In the genomic region with DNA sequence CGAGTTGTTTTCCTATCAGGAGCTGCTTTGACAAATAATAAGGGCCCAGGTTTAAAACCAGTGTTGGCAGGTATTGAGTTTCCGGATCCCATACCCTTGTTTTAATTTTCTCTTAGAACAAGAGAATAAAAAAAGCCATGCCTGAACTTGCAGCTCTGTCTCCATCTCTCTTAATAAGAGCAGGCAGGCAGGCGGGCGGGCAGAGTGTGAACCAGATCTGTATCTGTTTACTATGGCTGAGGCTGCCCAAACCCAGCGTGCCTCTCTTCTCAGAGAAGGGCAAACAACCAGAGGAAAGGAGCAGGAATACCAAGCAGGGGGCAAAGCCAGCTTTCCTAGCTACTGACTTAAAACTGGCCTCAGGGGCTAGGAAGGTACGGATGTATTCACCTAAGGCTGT, we compare ENCODE assay signal across 16 mouse cellular contexts. TPM values are rescaled to one million over a fixed set of nuclear protein-coding genes. Genes with fewer than 3 reads are reported as not detected.
DNase-seq lines count a peak whose midpoint lies in the region; ATAC-seq and TF ChIP-seq lines count a peak whose summit lies in the region.
"Had no signal": no experiment of that assay in that cellular context is flagged by ENCODE, and none has a peak within 500 bp of the region (broad histone marks: within the 10 kb centered on the region; RNA-seq: fewer than 3 reads in every experiment).

No protein-coding gene starts in this region.

- no peak for TF ChIP-seq CTCF in lung, adult 2 months (IDR thresholded peaks at IDR 0.05; ENCODE audit: insufficient read depth, low read length)

- H3K4me1 ChIP-seq in hindbrain, embryonic 16.5 days (ENCODE audit: control insufficient read depth, insufficient read depth, low read depth, low read length): peaks cover 47% of the 10 kb centered on the region
- H3K4me1 ChIP-seq in hindbrain, embryonic 12.5 days: peaks cover 52% of the 10 kb centered on the region
- peaks cover 75% of the 10 kb centered on the region for H3K4me1 ChIP-seq in lung, embryonic 15.5 days
- peaks cover 31% of the 10 kb centered on the region for H3K4me1 ChIP-seq in lung, adult 2 months (ENCODE audit: control insufficient read depth, insufficient read depth, low read length)
- peaks cover 59% of the 10 kb centered on the region for H3K4me1 ChIP-seq in intestine, embryonic 15.5 days (replicated peaks)
- peaks cover 52% of the 10 kb centered on the region for H3K4me1 ChIP-seq in stomach, embryonic 15.5 days
- peaks cover 22% of the 10 kb centered on the region for H3K4me1 ChIP-seq in forebrain, embryonic 16.5 days (replicated peaks; ENCODE audit: control insufficient read depth, insufficient read depth, low read length)

- no peak for TF ChIP-seq POLR2A in lung, adult 2 months (IDR thresholded peaks at IDR 0.05; ENCODE audit: borderline replicate concordance, extremely low read depth, low read depth, low read length)

- H3K9ac ChIP-seq in hindbrain, embryonic 16.5 days (ENCODE audit: low read depth, low read length): no peak overlapping the region
- H3K9ac ChIP-seq in hindbrain, embryonic 12.5 days: no peak overlapping the region
- H3K9ac ChIP-seq in lung, embryonic 15.5 days: no peak overlapping the region
- H3K9ac ChIP-seq in intestine, embryonic 15.5 days: peak overlapping the region; percentile 28; the same call in 1 of the 2 replicates
- no peak overlapping the region for H3K9ac ChIP-seq in stomach, embryonic 15.5 days
- H3K9ac ChIP-seq in forebrain, embryonic 16.5 days (replicated peaks; ENCODE audit: low read depth, low read length): no peak overlapping the region
- H3K9ac ChIP-seq: forebrain, embryonic 12.5 days; neural tube, embryonic 12.5 days had no signal

- no peak overlapping the region for H3K4me3 ChIP-seq in hindbrain, embryonic 16.5 days (ENCODE audit: low read length)
- H3K4me3 ChIP-seq in hindbrain, embryonic 12.5 days: no peak overlapping the region
- no peak overlapping the region for H3K4me3 ChIP-seq in lung, embryonic 15.5 days
- H3K4me3 ChIP-seq in lung, adult 2 months (replicated peaks; ENCODE audit: extremely low read depth, low read depth, low read length): no peak overlapping the region
- peak overlapping the region; percentile 14 for H3K4me3 ChIP-seq in intestine, embryonic 15.5 days (replicated peaks)
- H3K4me3 ChIP-seq in stomach, embryonic 15.5 days (replicated peaks): no peak overlapping the region
- no peak overlapping the region for H3K4me3 ChIP-seq in forebrain, embryonic 16.5 days (replicated peaks; ENCODE audit: low read length)
- H3K4me3 ChIP-seq: forebrain, embryonic 12.5 days; midbrain, embryonic 10.5 days; neural tube, embryonic 12.5 days had no signal

- peak overlapping the region; percentile 27; the same call in 1 of the 2 replicates for H3K4me2 ChIP-seq in hindbrain, embryonic 16.5 days (ENCODE audit: low read length)
- no peak overlapping the region for H3K4me2 ChIP-seq in hindbrain, embryonic 12.5 days (replicated peaks)
- H3K4me2 ChIP-seq in lung, embryonic 15.5 days: peak overlapping the region; percentile 8
- peak overlapping the region; percentile 43 for H3K4me2 ChIP-seq in intestine, embryonic 15.5 days (replicated peaks)
- H3K4me2 ChIP-seq in stomach, embryonic 15.5 days: peak overlapping the region; percentile 36
- no peak overlapping the region for H3K4me2 ChIP-seq in forebrain, embryonic 16.5 days (ENCODE audit: low read length)
- H3K4me2 ChIP-seq: forebrain, embryonic 12.5 days; neural tube, embryonic 12.5 days had no signal

- H3K36me3 ChIP-seq in hindbrain, embryonic 16.5 days (ENCODE audit: control insufficient read depth, insufficient read depth, low read length): no peaks in the 10 kb centered on the region
- no peaks in the 10 kb centered on the region for H3K36me3 ChIP-seq in hindbrain, embryonic 12.5 days
- H3K36me3 ChIP-seq in lung, embryonic 15.5 days: no peaks in the 10 kb centered on the region
- no peaks in the 10 kb centered on the region for H3K36me3 ChIP-seq in intestine, embryonic 15.5 days
- no peaks in the 10 kb centered on the region for H3K36me3 ChIP-seq in stomach, embryonic 15.5 days
- H3K36me3 ChIP-seq in forebrain, embryonic 16.5 days (ENCODE audit: control insufficient read depth, insufficient read depth): no peaks in the 10 kb centered on the region
- H3K36me3 ChIP-seq: forebrain, embryonic 12.5 days; midbrain, embryonic 10.5 days; neural tube, embryonic 12.5 days had no signal

- no peaks in the 10 kb centered on the region for H3K27me3 ChIP-seq in hindbrain, embryonic 16.5 days (replicated peaks; ENCODE audit: control insufficient read depth, insufficient read depth, low read length)
- H3K27me3 ChIP-seq in hindbrain, embryonic 12.5 days: no peaks in the 10 kb centered on the region
- H3K27me3 ChIP-seq in lung, embryonic 15.5 days: no peaks in the 10 kb centered on the region
- no peaks in the 10 kb centered on the region for H3K27me3 ChIP-seq in intestine, embryonic 15.5 days (replicated peaks)
- no peaks in the 10 kb centered on the region for H3K27me3 ChIP-seq in stomach, embryonic 15.5 days (replicated peaks)
- no peaks in the 10 kb centered on the region for H3K27me3 ChIP-seq in forebrain, embryonic 16.5 days (replicated peaks; ENCODE audit: control insufficient read depth, insufficient read depth, low read length)
- H3K27me3 ChIP-seq: forebrain, embryonic 12.5 days; neural tube, embryonic 12.5 days had no signal

- DNase-seq in lung, adult 2 months: no peak
- DNase-seq: embryo, embryonic 11 days; gastrocnemius, postnatal 25 days; retina, postnatal 1 day; thymus, postnatal 25 days had no signal

- WGBS in hindbrain, embryonic 16.5 days: 78% methylated on average over 6 of the region's 6 CpGs
- 68% methylated on average over 6 of the region's 6 CpGs for WGBS in hindbrain, embryonic 12.5 days
- 54% methylated on average over 6 of the region's 6 CpGs for WGBS in lung, embryonic 15.5 days
- 42% methylated on average over 6 of the region's 6 CpGs for WGBS in lung, adult 2 months
- WGBS in intestine, embryonic 15.5 days: 46% methylated on average over 6 of the region's 6 CpGs
- 54% methylated on average over 6 of the region's 6 CpGs for WGBS in stomach, embryonic 15.5 days
- 71% methylated on average over 6 of the region's 6 CpGs for WGBS in forebrain, embryonic 16.5 days

- no peak for ATAC-seq in hindbrain, embryonic 16.5 days
- ATAC-seq in hindbrain, embryonic 12.5 days (ENCODE audit: low FRiP score): no peak
- no peak for ATAC-seq in lung, embryonic 15.5 days (ENCODE audit: borderline replicate concordance, extremely low read depth, low FRiP score, low TSS enrichment)
- no peak for ATAC-seq in intestine, embryonic 15.5 days
- no peak for ATAC-seq in stomach, embryonic 15.5 days (ENCODE audit: insufficient read depth, low FRiP score, low read depth)
- ATAC-seq in forebrain, embryonic 16.5 days: no peak
- ATAC-seq: CD4-positive, CD25-positive, alpha-beta regulatory T cell, adult 4 months; inflammation-experienced regulatory T-cells, adult 6 months had no signal

- H3K27ac ChIP-seq in hindbrain, embryonic 16.5 days (ENCODE audit: low read depth, low read length): no peak overlapping the region
- H3K27ac ChIP-seq in hindbrain, embryonic 12.5 days: no peak overlapping the region
- H3K27ac ChIP-seq in lung, embryonic 15.5 days: no peak overlapping the region
- H3K27ac ChIP-seq in intestine, embryonic 15.5 days: peak overlapping the region; percentile 70
- peak overlapping the region; percentile 63 for H3K27ac ChIP-seq in stomach, embryonic 15.5 days
- H3K27ac ChIP-seq in forebrain, embryonic 16.5 days (ENCODE audit: low read length): no peak overlapping the region
- H3K27ac ChIP-seq: forebrain, embryonic 12.5 days; midbrain, embryonic 10.5 days; neural tube, embryonic 12.5 days had no signal

- no peaks in the 10 kb centered on the region for H3K9me3 ChIP-seq in hindbrain, embryonic 16.5 days (ENCODE audit: control insufficient read depth, low read length)
- H3K9me3 ChIP-seq in hindbrain, embryonic 12.5 days (replicated peaks): no peaks in the 10 kb centered on the region
- H3K9me3 ChIP-seq in lung, embryonic 15.5 days: no peaks in the 10 kb centered on the region
- no peaks in the 10 kb centered on the region for H3K9me3 ChIP-seq in intestine, embryonic 15.5 days
- H3K9me3 ChIP-seq in stomach, embryonic 15.5 days: no peaks in the 10 kb centered on the region
- no peaks in the 10 kb centered on the region for H3K9me3 ChIP-seq in forebrain, embryonic 16.5 days (ENCODE audit: control insufficient read depth, low read length)
- H3K9me3 ChIP-seq: forebrain, embryonic 12.5 days; midbrain, embryonic 10.5 days; neural tube, embryonic 12.5 days had no signal

RNA-seq across cellular contexts. Expression of gene Map3k1, which starts 5.3 kb away (rescaled TPM):
- polyA plus RNA-seq in hindbrain, embryonic 16.5 days (2015; fragmentation: Nextera tagmentation; extraction: Ambion mirVana): 12.1 and 13.5 TPM in 2 replicates
- 14.3 and 15.6 TPM in 2 replicates for polyA plus RNA-seq in hindbrain, embryonic 12.5 days (2016; fragmentation: Nextera tagmentation; extraction: Ambion mirVana)
- polyA plus RNA-seq in lung, embryonic 15.5 days (2015; fragmentation: Nextera tagmentation; extraction: Ambion mirVana): 27.5 and 28.6 TPM in 2 replicates
- polyA plus RNA-seq in lung, adult 2 months (2012; rRNA removed): 17.0 and 22.2 TPM in 2 replicates
- polyA plus RNA-seq in intestine, embryonic 15.5 days (2015; fragmentation: Nextera tagmentation; extraction: Ambion mirVana): 22.3 and 24.1 TPM in 2 replicates
- polyA plus RNA-seq in stomach, embryonic 15.5 days (2015; fragmentation: Nextera tagmentation; extraction: Ambion mirVana): 21.3 and 23.4 TPM in 2 replicates
- polyA plus RNA-seq in forebrain, embryonic 16.5 days (2015; fragmentation: Nextera tagmentation; extraction: Ambion mirVana): 10.4 and 10.7 TPM in 2 replicates

Comparison
In these comparisons a context has a peak if more than half of its experiments do, and no peak if none do; other contexts are left out.
1. H3K4me2 ChIP-seq: peak in hindbrain, embryonic 16.5 days (single experiment), lung, embryonic 15.5 days (single experiment), intestine, embryonic 15.5 days (single experiment) and stomach, embryonic 15.5 days (single experiment); none in hindbrain, embryonic 12.5 days (single experiment) and forebrain, embryonic 16.5 days (single experiment).
2. H3K27ac ChIP-seq: peak in intestine, embryonic 15.5 days (single experiment) and stomach, embryonic 15.5 days (single experiment); none in hindbrain, embryonic 16.5 days (single experiment), hindbrain, embryonic 12.5 days (single experiment), lung, embryonic 15.5 days (single experiment) and forebrain, embryonic 16.5 days (single experiment).